Mouse (Mus musculus): ENCODE data around the gene Fhit.

The Fhit gene

DNA sequence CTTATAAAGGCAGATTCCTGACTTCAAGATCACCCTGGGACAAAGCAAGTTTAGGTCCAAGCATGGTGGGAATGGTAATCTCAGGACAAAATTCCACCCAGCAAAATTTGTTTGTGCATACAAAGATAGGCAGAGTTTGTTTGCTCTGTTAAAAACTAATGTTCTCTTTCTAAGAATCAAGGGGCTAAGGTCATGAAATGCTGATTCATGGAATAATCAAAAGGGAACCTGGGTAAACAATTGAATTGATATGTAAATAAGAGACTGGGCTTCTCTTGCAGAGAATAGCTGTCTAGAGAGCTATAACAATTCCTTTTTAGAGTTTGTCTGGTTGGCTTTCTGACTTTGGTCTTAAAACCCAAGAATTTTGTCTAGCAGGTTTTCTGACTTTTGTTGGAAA, 647.8 kb downstream of the Fhit start:
- no peak for DNase-seq (ENCODE audit: low spot score in 2 of 2)

DNA sequence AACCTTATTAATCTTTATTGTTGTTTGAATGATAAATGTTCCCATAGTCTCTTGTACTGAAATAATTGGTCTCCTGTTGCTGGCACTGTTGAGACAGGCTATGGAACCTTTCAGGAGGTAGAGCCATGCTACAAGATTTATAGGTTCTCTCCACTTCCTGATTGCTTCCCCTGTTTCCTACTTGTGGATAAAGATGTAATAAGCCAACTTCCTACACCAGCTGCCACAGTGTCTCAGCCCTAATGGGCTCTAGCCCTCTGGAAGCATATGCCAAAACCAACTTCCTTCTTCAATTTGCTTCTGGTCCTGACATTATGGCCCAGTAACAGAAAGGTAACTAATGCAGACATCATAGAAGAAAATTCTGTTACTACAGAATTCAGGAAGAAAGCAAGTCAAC, 652.6 kb downstream of the Fhit start:
- no peak for DNase-seq (ENCODE audit: low spot score in 2 of 2)

DNA sequence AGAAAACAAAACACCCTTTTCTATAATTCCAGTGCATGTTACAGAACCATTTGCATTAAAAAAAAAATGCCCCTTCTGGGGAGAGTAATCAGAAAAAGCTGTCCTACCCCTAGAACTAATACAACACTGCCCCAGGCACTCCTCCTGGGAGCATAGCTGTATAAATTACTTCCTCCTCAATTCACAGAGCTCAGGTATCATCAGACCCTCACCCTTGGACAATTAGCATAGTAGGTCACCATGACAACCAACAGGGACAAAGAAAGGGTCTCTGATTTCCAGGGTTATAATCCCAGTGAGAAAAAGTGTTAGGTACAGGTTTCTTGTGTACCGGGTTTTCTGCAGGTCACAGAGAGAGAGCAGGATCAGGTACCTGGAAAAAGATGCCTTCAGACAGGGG, 654.3 kb downstream of the Fhit start:
- no peak for DNase-seq (ENCODE audit: low spot score in 2 of 2)

DNA sequence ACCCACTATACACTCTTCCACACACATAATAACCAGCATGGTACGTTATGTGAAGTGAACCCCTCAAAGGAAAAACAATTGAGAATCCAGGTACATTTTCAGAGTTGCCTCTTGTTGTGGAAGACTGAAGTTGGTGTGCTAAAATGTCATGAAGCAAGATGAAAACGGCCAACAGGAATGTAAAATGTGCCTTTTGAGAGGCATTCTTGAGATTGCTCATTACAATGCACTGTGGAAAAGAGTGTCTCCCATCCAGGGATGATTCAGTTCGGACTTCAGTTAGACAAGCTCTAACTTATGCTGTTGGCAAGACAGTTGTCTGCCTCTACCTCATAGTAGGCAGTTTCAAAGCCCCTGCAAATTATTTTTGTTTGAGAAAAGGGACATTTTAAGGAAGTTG, 676.0 kb downstream of the Fhit start:
- DNase-seq (ENCODE audit: low spot score in 2 of 2): no peak

DNA sequence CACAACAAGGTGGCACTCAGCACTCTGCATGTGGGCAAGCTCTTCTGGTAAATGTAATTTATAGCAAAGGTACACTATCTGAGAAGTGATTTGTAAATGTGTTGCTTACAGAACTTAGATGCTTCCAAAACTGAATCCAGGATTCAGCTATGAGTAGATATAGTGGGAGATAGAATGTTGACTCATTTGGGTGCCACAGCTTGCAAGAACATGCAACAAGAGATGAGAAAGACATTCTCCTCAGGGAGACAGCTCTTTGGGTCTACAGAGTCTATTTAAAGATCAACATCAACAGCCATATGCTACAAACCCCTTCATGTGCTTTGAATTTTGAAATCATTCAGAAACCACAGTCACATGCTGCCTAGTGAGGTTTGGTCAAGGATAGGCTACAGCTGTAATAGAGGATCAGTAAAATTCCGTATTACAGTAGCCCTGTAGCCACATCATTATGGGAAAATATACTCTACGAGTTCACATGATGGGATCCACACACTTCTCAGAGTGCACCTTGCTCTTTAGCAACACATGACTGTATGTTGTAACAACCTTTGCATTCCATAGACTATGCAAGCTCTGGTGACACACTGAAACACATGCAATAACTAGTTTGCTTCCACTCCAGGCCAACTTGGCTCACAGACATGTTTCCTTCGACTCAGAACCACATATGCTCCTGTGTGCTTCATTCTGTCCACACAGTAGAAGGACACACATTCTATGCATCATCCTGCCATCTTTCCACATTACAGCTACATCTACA, 678.8 kb downstream of the Fhit start:
- no peak for DNase-seq (ENCODE audit: low spot score in 2 of 2)

DNA sequence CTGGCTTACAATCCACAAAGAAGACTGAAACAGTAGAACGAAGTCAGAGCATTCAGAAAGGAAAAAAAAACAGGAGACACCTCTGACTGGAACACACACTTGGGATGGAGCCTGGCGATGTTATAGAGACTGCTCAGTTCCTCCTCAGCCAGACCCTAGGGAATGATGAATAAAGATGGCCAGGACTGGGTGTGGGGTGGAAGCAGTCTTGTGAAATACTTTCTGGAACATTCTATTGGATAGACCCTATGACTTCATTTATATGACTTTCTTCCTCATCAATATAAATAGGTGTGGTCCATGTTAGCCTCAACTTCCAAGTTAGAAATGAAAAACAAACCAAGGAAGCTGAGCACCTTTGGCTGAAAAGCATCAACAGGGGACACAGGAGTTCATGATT, 680.5 kb downstream of the Fhit start:
- no peak for DNase-seq (ENCODE audit: low spot score in 2 of 2)

DNA sequence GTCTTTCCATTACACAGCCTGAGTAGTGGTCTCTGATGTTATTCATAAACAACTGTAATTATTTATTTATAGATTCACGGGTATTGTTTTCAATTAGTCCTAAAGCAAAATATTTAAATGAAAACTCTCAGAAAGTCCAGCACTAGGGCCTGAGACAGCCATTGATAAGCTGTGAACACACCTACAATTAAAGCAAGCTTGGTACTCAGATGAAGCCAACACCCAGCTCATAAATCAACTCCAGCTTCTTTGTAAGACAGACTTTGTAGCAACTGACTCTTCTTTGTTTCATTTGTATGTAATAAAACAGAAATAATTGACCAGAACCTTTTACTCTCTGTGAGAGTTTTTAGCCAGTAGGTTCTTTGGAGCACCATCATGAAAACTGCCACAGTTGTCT, 681.2 kb downstream of the Fhit start:
- no peak for DNase-seq (ENCODE audit: low spot score in 2 of 2)

DNA sequence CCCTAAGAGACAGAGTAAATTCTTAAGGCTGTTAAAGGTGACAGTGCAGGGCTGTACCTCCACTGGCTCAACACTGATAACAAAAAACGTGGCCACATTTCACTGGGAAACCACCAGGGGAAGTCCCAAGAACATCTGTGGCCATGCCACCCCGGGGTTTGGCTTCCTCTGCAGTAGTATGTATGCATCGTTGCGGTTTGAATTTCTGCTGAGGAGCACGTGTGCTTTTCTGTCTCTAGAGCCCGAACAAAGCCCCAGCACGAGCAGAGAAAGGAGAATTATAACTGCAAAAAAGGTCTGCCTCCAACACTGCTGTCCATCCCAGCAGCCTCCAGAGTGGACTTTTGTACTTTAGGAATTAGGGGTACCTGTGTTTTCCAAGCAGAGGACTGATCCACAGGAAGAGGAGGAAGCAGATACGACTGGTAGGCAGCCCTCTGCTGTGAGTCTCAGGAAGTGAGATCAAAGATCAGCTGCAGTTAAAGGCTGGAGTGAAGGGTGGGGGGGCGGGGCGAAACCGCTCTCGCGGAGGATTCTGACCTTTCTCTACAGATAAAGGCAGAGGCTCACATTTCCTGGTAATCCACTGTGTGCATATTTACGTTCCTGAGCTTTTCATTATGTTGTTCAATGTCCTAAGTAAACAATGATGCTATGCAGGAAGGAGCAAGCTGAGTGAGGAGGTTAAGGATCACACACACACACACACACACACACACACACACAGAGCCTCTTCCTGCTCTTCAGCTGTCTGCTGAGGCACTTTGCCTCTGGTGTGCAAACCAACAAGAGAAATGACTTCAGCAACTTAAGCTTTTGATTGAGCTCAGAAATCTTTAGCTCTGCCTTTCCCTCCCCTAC, 708.6 kb downstream of the Fhit start:
- DNase-seq (ENCODE audit: low spot score in 2 of 2): peak in 1 of 2 experiments; percentile 8

DNA sequence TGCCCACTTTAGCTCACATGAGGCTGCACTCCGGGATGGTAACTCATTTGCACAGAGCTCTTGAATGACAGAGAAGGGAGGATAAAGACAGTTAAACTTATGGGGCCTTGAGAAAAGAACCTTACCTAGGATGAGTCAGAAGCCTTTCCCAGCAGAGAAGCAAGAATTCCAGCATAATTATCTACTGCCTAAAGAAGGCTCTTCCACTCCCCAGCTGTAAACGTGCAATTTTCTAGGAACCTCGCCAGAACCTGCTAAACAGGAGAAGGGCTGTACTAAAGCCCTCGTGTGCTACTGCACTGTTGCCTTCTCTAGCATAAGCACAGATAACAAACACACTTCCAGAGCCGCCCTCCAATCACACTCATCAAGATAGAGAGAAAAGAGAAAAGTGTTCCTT, 709.6 kb downstream of the Fhit start:
- no peak for DNase-seq (ENCODE audit: low spot score in 2 of 2)

DNA sequence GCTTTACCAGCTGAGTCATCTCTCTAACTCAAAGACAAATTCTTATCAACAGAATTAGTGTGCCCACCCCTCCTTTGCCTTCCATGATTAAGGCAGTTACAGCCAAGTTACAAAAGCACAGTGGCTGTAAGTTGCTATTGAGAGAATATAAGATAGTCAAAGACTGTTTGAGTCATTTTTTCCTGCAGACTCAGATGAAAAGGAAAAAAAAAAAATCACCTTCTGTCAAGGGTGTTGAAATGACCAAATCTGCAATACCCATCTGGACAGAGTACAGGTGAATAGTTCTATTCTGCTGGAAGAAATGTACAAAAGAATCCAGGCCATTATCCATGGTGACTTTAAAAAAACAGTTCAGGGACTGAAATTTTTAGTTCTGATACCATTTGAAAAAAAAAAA, 716.5 kb downstream of the Fhit start:
- no peak for DNase-seq (ENCODE audit: low spot score in 2 of 2)

DNA sequence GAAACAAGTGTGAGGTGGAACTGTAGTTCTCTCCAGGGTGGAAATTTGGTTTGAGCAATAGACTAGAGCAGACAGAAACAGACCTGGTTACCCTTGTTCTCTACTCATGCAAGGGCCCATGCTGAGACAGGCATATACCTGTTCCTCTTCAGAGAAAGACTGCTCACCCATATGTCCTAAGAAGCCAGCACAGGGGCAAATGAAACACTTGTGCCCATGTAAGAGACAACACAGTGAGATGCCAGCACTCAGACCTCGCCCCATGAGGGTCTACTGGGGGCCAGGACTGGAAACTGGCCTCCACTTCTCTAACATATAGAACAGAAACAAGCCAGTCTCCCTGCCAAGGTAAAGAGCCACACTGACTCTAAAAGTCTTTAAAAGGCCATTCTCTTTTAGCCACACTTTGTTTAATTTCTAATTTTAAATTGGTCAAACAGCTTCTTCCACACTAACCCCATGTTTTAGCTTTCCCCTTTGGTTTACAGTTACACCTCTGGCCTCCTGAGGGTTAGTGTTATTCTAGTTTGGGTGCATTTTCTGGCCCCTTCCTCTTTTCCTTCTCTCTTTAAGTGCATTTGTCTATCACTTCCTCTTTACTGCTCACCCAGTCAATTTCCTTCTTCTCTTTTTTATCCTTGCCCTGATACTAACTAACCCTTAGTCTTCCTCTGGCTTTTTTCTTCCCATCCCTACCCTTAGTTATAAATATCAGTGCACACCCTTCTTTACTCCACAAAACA, 722.7 kb downstream of the Fhit start:
- no peak for DNase-seq (ENCODE audit: low spot score in 2 of 2)

DNA sequence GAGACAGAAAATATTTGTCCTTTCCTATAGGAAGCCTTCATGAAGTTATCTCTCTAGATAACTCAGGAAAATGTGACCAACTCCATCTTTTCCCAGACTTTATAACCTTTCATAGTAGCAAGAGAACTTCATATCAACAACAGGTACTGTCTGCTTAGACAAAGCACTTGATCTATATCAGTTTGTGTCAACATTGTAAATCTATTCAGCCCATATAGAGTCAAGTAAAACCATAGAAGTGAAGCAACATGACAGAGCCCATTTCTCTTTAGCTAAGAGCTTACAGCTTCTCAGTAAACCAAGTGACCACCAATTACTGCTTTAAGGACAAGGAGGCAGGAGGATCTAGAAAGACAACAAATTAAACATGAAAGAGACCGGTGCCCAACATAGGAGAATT, 725.6 kb downstream of the Fhit start:
- DNase-seq (ENCODE audit: low spot score in 2 of 2): no peak

DNA sequence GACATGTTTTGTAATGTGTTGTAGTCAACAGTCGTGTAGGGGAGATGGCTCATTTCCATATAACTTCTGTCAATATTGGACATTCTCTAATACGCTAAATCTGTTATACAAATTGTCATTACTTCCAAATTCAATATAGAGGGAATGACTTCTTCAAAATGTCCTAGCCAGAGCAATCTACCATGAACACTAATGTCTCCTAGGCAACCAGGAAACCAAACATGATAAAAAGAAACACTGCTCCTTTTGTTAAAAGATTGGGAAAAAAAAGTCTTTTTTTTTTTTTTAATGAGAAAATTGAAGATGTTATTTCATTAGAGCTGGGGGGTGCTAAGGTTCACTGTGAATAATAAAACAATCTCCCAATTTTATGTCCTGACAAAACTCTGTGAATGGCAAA, 729.3 kb downstream of the Fhit start:
- no peak for DNase-seq (ENCODE audit: low spot score in 2 of 2)

DNA sequence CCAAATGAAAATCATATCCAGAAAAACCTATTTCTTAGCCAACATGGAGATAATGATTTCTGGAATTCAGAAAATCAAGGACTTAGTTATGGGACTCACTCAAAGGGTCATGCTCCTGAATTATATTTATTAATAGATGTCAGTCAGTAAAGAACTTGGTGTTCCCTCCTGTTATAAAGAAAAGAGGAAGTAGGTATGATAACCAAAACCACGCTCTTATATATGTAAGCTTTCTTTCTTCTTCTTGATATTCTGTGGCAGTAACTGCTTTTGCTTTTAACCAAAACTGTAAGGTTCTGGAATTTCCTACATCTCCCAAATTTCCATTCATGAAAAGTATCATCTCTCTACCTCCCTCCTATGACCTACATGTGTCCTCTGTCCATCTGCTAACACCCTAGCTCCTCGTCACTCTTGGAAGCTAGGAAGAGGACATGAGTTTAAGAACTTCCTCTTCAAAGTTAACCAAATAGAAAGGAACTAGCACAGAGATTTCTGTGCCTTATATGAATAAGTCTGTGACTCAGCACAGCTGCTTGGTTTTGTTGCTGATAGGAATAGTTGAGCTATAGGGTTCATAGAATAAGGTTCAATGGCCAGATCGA, 731.3 kb downstream of the Fhit start:
- DNase-seq (ENCODE audit: low spot score in 2 of 2): no peak

DNA sequence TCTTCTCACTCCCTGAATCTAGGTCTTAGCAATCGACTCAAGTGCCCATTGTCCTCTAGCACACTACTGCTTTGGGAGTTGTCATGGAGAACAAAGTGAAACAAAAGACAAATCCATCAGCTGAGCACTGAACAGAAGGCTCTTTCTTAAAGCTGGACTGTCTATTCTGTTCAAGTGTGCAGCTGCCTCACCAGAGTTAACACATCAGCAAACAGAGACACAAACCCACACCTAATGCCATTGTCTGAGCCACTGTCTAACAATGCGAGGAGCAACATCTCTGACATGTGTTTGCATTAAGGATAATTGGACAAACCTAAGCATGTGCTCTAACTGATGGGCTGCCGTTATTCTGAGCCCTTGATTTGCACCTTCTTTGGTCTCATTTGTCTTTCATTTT, 738.3 kb downstream of the Fhit start:
- DNase-seq (ENCODE audit: low spot score in 2 of 2): no peak

DNA sequence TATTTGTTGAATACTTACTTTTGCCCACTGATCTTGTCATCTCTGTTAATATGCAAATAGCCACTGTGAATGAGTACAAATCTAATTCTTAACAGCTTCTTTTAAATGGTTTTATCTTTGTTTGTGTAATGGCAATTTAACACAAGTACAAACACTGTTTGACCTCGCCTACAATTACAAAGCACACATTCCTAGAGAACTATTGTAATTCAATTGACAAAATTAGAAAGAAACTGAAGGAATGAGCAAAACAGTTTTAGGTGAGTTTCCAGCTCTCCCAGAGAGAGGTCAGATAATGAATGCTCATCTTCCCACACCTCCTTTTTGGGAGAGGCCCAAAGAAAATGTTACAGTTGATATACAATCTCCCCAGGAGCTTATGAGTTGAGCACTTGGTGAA, 739.6 kb downstream of the Fhit start:
- no peak for DNase-seq (ENCODE audit: low spot score in 2 of 2)

DNA sequence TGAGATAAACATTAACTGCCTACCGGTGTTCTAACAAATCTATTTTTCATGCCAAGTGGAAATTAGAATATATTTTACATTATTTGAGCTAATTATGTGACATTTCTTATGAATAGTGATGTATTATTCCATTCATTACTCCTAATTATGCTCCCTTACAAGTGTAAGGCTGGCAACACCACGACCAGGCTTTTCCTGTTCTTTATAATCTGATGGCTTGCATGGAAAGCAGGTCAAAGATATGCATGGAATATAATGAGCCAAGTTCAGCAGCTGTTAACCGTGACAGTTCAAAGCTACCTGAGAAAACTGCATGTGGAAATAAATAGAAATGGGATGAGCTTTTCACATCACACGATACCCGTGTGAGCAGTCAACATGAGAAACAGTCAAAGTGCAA, 746.8 kb downstream of the Fhit start:
- no peak for DNase-seq (ENCODE audit: low spot score in 2 of 2)

DNA sequence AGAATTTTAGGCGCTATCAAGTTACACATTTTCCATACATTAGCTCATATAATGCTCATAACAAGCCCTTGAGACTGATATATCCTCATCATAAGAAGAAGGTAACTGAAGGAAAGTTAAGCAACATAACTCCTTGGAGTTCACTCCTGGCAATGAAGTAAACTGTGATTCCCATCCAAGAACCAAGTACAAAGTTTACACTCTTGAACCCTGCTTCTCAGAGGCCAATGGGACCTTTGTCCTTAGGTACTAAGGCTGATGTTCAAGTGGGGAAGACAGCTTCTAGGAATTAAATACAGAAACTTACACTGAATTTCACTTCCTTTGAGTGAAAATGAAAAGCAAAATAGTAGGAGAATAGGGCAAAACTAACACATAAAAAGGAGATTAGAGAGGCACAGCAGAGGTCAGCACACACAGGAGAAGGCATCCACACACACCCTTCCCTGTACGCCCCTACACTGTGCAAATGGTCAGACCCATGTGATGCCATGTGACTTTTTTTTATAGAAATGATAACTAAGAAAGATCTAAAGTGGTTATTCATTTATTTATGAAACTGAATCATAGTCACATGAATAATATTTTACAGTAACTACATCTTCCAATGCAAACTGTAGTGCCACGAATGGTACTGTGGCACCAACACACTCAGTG, 752.4 kb downstream of the Fhit start:
- no peak for DNase-seq (ENCODE audit: low spot score in 2 of 2)

DNA sequence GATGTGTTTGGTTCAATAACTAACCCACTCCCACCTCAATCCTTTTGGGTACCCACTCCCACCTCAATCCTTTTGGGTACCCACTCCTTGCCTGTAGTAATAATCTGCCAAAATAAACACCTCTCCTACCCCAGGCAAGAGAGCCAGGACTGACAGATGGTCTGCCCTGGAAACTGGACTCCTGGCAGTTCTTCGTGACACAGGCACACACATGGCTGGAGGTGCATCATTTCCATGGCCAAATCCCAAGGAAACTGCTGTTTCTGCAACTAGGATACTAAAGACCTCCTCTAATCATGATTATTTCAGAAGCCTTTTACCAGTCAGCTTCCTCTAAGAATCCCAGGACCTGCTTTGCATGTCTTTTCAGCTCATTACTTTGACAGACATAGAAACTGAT, 756.5 kb downstream of the Fhit start:
- DNase-seq (ENCODE audit: low spot score in 2 of 2): peak in 1 of 2 experiments; percentile 6

DNA sequence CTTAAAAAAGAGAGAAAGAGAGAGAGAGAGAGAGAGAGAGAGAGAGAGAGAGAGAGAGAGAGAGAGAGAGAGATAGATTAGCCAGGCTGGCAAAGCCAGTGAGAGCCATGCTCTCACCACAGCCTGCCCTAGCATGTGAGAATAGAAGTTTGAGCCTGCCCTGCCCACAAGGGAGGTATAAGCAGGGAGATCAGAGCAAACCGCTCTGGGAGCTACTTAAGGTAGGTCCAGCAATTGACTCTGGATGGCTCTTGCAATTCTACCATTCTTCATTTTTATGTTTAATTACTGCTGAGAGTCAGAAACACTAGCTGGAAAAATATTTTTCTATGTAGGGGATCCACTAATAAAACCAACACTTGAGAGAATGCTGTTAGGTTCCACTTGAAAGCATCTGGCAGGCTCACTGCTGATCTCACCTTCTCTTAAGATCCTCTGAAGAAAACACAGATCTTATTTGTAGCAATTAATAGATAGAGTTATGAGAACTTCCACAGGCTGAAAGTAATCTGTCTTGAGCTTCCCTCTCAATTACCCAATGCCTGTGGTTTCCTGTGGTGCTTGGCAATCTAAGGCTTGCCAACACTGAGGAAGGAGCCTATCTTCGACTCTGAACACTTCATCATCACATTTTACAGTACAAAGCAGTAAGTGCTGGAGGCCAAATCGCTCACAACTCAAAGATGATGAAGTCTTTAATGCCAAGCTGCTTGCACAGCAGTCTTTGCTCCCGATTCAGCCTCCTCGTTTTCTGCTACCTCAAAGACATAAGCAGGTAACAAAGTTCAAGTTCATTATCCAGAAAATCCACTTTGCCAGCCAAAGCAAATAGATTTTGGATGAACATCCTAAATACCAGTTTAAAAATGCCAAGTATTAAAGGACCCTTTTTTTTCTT, 793.8 kb downstream of the Fhit start:
- no peak for DNase-seq (ENCODE audit: low spot score in 2 of 2)

DNA sequence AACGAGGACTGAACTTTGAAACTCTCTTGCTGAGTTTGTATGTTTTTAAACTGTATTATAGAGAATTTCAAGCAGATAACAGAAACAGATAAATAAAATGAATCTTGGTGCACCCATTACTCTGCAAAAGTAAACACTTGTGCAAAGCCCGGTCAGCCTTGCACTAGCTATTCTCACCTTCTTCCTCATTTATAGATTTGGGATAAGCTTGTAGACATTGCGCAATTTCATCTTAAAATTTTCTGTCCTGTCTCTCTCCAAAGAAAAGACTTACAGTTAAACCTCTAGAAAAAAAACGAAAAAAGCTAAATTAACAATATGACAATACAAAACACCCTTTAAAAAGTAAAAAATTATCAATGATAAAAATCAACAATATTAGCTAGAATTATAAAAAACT, 795.0 kb downstream of the Fhit start:
- DNase-seq (ENCODE audit: low spot score in 2 of 2): no peak

Measured in cerebellum, postnatal 4 days (tissue).